Mouse (Mus musculus) C2C12 (cell line): ENCODE data around the gene Rfxap. TPM values are rescaled to one million over a fixed set of nuclear protein-coding genes. Genes with fewer than 3 reads are reported as not detected.
"Not testable (repeated sequence)": the region's sequence is repeated elsewhere in the genome, so short reads cannot be mapped to it uniquely, and the experiment has no call there.

Experiments used
- H3K27me3 ChIP-seq: one replicate; pipeline ENCODE4 v1.6.1; 2011; ENCODE audit not compliant: control insufficient read depth, insufficient read depth, insufficient read length
- H3K36me3 ChIP-seq: one replicate; pipeline ENCODE4 v1.6.1; 2011; ENCODE audit not compliant: control insufficient read depth, insufficient read depth
- H3K4me3 ChIP-seq: one replicate; pipeline ENCODE4 v1.5.1; 2011; ENCODE audit warnings: mild to moderate bottlenecking, control low read depth; ENCODE audit not compliant: poor library complexity, insufficient read depth, severe bottlenecking
- H3K79me2 ChIP-seq: one replicate; pipeline ENCODE4 v1.6.1; 2011; ENCODE audit not compliant: control insufficient read depth, insufficient read depth
- H3K79me3 ChIP-seq: one replicate; pipeline ENCODE4 v1.6.1; 2011; ENCODE audit warnings: low read depth, control low read depth
- H3ac ChIP-seq: one replicate; pipeline ENCODE3; 2011; ENCODE audit warnings: low read depth; ENCODE audit not compliant: control insufficient read depth, insufficient read length
- CEBPB ChIP-seq: IDR thresholded peaks from one replicate; pipeline ENCODE4 v1.6.1; 2011; ENCODE audit warnings: low read depth, mild to moderate bottlenecking, control low read depth, moderate library complexity
- CTCF ChIP-seq: IDR thresholded peaks from one replicate; pipeline ENCODE4 v1.5.1; 2011; ENCODE audit not compliant: control insufficient read depth, insufficient read depth, insufficient read length
- FOSL1 ChIP-seq: IDR thresholded peaks from one replicate; pipeline ENCODE4 v1.8.0; 2011; ENCODE audit warnings: mild to moderate bottlenecking, low read length; ENCODE audit not compliant: poor library complexity, insufficient read depth, severe bottlenecking
- MAX ChIP-seq: IDR thresholded peaks from one replicate; pipeline ENCODE4 v1.6.1; 2011; ENCODE audit warnings: mild to moderate bottlenecking, control low read depth
- MYOD1 ChIP-seq: IDR thresholded peaks from one replicate; pipeline ENCODE4 v1.6.1; 2011; ENCODE audit warnings: low read depth; ENCODE audit not compliant: control insufficient read depth, insufficient read length
- MYOG ChIP-seq: IDR thresholded peaks from one replicate; pipeline ENCODE4 v1.6.1; 2011; ENCODE audit not compliant: control insufficient read depth, insufficient read length; ENCODE audit errors: extremely low read depth
- USF1 ChIP-seq: IDR thresholded peaks from one replicate; pipeline ENCODE4 v1.6.1; 2011; ENCODE audit warnings: low read depth, mild to moderate bottlenecking, control low read depth, moderate library complexity
- polyA plus RNA-seq: library from polyadenylated mRNA; unstranded; fragments of >200 nt; fragmentation: generic; extraction: Trizol; gene quantifications from one replicate; pipeline ENCODE4 v1.2.1, GENCODE M21; 2012; ENCODE audit warnings: missing spikeins

Gene Rfxap
- polyA plus RNA-seq, 1 experiment, result 27.3 TPM

DNA sequence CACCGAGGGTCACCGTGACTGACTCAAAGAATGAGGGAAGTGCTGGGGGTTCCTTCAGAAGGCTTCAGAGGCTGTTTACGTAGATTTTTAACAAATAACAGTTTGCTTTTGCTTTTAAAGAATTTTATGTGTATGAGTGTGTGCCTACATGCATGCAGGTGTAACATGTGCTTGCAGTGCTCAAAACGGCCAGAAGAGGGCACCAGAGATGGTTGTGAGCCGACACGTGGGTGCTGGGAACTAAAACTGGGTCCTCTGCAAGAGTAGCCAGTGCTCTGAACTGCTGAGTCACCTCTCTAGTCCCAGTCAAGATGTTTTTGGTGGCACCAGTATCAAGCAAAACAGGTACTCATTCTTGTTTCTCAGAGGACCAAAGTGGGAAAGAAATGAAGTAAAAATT, 34.0 kb downstream of the Rfxap start:
- Histone ChIP-seq H3K79me3 (no peaks in the 10 kb centered on the region), H3K27me3 (no peaks in the 10 kb centered on the region), H3K79me2 (no peaks in the 10 kb centered on the region), H3ac (no peak overlapping the region), H3K36me3 (no peaks in the 10 kb centered on the region), H3K4me3 (no peak overlapping the region)
- TF ChIP-seq MAX (no peak), CEBPB (no peak), USF1 (no peak), FOSL1 (no peak), MYOD1 (no peak), CTCF (no peak), MYOG (no peak)

DNA sequence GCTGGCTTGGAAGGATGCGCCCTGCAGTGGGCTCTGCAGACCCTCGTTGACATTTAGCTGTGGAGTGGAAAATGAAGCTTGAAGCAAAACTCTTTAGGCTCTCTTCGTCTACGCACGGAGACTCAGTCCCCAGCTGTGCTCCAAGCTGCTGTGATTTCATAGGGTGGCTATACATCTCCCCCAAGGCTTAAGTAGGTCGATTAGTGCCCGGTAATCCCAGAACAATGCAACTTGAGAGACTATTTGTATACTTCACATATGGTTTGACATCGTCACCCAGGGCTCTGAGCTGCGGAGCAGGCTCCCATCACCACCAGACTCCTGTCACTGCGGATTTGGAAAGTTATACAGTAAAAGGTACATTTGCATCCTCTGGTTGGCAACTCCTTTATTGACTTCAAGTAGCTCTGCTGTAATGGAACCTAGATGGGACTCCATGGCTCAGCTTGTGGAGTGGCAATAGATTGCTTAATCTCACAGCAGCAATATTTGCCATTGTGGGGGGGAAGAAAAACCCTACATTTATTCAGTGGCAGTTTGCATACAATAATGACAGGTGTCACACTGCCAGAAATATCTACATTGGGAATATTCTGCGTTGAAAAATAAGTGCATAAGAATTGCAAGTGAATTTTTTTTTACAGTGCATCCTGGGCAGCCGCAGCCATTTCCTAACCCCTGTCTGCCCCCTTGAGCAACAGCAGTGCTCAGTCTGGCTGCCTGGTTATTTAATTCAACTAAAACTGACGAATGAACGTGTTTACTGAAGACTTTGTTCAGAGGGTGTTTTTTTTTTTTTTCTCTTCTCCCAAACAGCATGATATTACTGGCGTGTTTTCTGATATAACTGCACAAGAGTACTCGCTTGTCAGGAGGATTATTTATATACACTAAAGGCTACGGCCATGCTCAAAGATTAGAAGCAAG, 38.0 kb downstream of the Rfxap start:
- H3ac ChIP-seq, result no peak overlapping the region
- H3K79me3 ChIP-seq, result no peaks in the 10 kb centered on the region
- no peaks in the 10 kb centered on the region for H3K36me3 ChIP-seq
- no peaks in the 10 kb centered on the region for H3K79me2 ChIP-seq
- no peaks in the 10 kb centered on the region for H3K27me3 ChIP-seq
- no peak overlapping the region for H3K4me3 ChIP-seq
- TF ChIP-seq MYOG (no peak), MYOD1 (no peak), CTCF (no peak), USF1 (no peak), MAX (no peak), FOSL1 (no peak), CEBPB (no peak)

DNA sequence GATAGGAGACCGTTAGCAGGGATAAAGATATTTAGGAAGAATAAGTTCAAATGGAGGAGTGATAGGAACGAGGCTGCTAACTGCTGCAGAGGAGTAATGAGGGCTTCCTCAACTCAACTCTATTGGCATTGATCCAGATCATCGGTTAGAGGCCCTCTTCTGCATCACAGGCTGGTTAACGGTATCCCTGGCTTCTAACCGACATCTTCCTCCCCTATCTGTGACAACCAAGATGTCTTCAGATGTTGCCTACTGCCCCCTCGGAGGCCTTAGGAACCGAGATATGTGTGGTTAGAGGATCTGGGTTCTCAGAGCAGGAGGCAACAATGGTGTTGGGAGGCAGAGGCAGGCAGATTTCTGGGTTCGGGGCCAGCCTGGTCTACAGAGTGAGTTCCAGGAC, 39.0 kb downstream of the Rfxap start:
- Histone ChIP-seq H3K4me3 (no peak overlapping the region), H3ac (no peak overlapping the region), H3K27me3 (no peaks in the 10 kb centered on the region), H3K79me3 (no peaks in the 10 kb centered on the region), H3K79me2 (no peaks in the 10 kb centered on the region), H3K36me3 (no peaks in the 10 kb centered on the region)
- TF ChIP-seq CEBPB (no peak), USF1 (no peak), CTCF (no peak), MAX (no peak), MYOG (no peak)

DNA sequence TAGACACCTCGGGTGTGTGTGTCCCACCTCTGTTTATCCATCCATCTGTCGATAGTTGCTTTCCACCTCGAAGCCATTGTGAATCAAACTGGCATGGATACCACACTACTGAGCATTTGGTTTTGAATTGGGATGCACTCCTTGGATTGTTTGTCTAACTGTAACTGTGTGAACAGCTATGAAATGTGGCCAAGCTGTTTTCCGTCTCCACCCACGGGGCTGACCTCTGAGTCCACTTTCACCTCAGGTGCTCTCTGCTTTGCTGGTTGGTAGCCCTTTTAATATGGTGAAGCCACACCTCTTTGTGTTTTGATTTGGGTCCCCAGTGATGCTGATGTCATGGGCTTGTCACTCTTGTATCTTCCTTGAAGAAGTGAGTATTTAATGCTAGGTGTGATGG, 40.8 kb downstream of the Rfxap start:
- Histone ChIP-seq H3K79me2 (no peaks in the 10 kb centered on the region), H3K27me3 (no peaks in the 10 kb centered on the region), H3K4me3 (no peak overlapping the region), H3K36me3 (no peaks in the 10 kb centered on the region), H3ac (no peak overlapping the region), H3K79me3 (no peaks in the 10 kb centered on the region)
- no peak for TF ChIP-seq FOSL1
- no peak for TF ChIP-seq CEBPB
- TF ChIP-seq USF1, result no peak
- no peak for TF ChIP-seq CTCF
- no peak for TF ChIP-seq MYOD1
- TF ChIP-seq MAX, result no peak
- no peak for TF ChIP-seq MYOG

DNA sequence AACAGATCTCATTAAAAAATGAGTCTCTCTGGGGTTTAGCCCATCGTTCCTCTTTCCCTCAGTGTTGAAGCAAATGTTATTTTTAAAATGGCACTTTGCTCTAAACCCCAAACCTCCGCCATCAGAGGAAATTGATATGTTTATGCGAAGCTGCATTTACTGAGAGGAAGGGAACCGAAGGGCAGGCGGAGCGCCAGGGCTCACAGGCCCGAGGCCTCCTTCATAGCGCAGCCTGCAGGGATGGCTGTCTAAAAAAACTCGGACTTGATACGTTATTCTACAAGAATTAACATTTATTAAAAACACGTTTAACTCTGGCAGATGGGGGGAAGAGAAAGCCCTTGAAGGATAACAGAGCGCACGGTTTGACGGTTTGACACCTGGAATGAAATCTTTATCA, 41.6 kb downstream of the Rfxap start:
- Histone ChIP-seq H3K4me3 (no peak overlapping the region), H3K79me3 (no peaks in the 10 kb centered on the region), H3ac (no peak overlapping the region), H3K36me3 (no peaks in the 10 kb centered on the region), H3K27me3 (no peaks in the 10 kb centered on the region), H3K79me2 (no peaks in the 10 kb centered on the region)
- TF ChIP-seq MAX, result no peak
- TF ChIP-seq CTCF, result no peak
- TF ChIP-seq FOSL1, result no peak
- no peak for TF ChIP-seq MYOD1
- no peak for TF ChIP-seq USF1
- TF ChIP-seq MYOG, result no peak
- no peak for TF ChIP-seq CEBPB

DNA sequence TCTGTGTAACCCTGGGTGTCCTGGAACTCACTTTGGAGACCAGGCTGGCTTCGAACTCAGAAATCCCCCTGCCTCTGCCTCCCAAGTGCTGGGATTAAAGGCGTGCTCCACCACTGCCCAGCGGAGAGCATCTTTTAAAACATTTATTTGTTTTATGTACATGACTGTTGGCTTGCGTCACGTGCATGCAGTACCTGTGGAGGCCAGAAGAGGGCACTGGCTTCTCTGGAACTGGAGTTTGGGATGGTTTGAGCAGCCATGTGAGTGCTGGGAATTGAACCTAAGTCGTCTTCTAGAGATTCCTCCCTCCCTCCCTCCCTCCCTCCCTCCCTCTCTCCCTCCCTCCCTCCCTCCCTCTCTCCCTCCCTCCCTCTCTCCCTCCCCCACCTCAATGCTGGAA, 42.1 kb downstream of the Rfxap start:
- not testable (repeated sequence) for H3K79me2 ChIP-seq, H3K79me3 ChIP-seq, H3K27me3 ChIP-seq, H3K36me3 ChIP-seq, H3K4me3 ChIP-seq, H3ac ChIP-seq
